Mouse (Mus musculus) layer of hippocampus, adult 8-10 months (tissue): ENCODE measurements around the gene Mb. TPM values are rescaled to one million over a fixed set of nuclear protein-coding genes. Genes with fewer than 3 reads are reported as not detected.
A peak's percentile ranks its signal among the peaks of the same experiment; 100 is the strongest.

ENCODE experiments used
- DNase-seq, 2 experiments: peaks; one replicate each; pipeline ENCODE4 v3.0.0; 2022; ENCODE audit warnings: low spot score in 2 of 2
- total RNA-seq, 4 experiments: library from RNA; stranded (reverse); gene quantifications; 2 replicates each; pipeline ENCODE4 v1.2.4; 2022

The Mb gene
- total RNA-seq, 4 experiments from 2014 or later, result 0.31 to 2.2 (median 0.52) TPM; not detected in 1

GRCm38 (mm10) chr15:77027675-77028074, 22.8 kb downstream of the Mb start:
- no peak for DNase-seq

GRCm38 (mm10) chr15:77027117-77027516, 23.4 kb downstream of the Mb start:
- DNase-seq, result no peak

GRCm38 (mm10) chr15:77025884-77026583, 24.4 kb downstream of the Mb start:
- no peak for DNase-seq

GRCm38 (mm10) chr15:77022401-77022957, 28.0 kb downstream of the Mb start:
- no peak for DNase-seq

- no peak for DNase-seq
These were observed 28.6 kb downstream of the Mb start for GRCm38 (mm10) chr15:77021851-77022250.

GRCm38 (mm10) chr15:77021056-77021455, 29.4 kb downstream of the Mb start:
- DNase-seq, result no peak

- DNase-seq, result no peak
These were observed 30.3 kb downstream of the Mb start for GRCm38 (mm10) chr15:77020136-77020535.

GRCm38 (mm10) chr15:77019533-77019932, 30.9 kb downstream of the Mb start:
- DNase-seq, result no peak

GRCm38 (mm10) chr15:77018740-77019340, 31.6 kb downstream of the Mb start:
- no peak for DNase-seq

GRCm38 (mm10) chr15:77017897-77018296, 32.6 kb downstream of the Mb start:
- DNase-seq, result no peak

- DNase-seq, result no peak
These were observed 34.0 kb downstream of the Mb start for GRCm38 (mm10) chr15:77016509-77016908.

GRCm38 (mm10) chr15:77014985-77015384, 35.5 kb downstream of the Mb start:
- DNase-seq, result no peak

- no peak for DNase-seq
These were observed 36.0 kb downstream of the Mb start for GRCm38 (mm10) chr15:77014431-77014830.

- DNase-seq, result no peak
These were observed 36.7 kb downstream of the Mb start for GRCm38 (mm10) chr15:77013753-77014241.

GRCm38 (mm10) chr15:77008851-77009250, 41.6 kb downstream of the Mb start:
- DNase-seq, result no peak

GRCm38 (mm10) chr15:77003868-77004215, 46.6 kb downstream of the Mb start:
- DNase-seq, result peak in 1 of 2 experiments; percentile 61

- no peak for DNase-seq
These were observed 47.1 kb downstream of the Mb start for GRCm38 (mm10) chr15:77003173-77003867.

GRCm38 (mm10) chr15:76998878-76999588, 51.4 kb downstream of the Mb start:
- DNase-seq, result no peak

- no peak for DNase-seq
These were observed 52.4 kb downstream of the Mb start for GRCm38 (mm10) chr15:76998048-76998447.

GRCm38 (mm10) chr15:76994413-76994812, 56.1 kb downstream of the Mb start:
- peak in 1 of 2 experiments; percentile 26 for DNase-seq

- peak; percentile 40 to 48 for DNase-seq
These were observed 62.9 kb downstream of the Mb start for GRCm38 (mm10) chr15:76987542-76988094.
